Mouse (Mus musculus) pancreas, adult 10 weeks (tissue): ENCODE results near the gene Krt24. TPM values are rescaled to one million over a fixed set of nuclear protein-coding genes. Genes with fewer than 3 reads are reported as not detected.

Source experiments
- polyA plus RNA-seq: library from polyadenylated mRNA; stranded (reverse); fragments of 350-450 nt; fragmentation: Illumina TruSeq; extraction: RNeasy Lipid Tissue Mini Kit (QIAGEN cat#74804); gene quantifications from one replicate; pipeline ENCODE4 v1.2.3, GENCODE M21; 2015; ENCODE audit warnings: low read depth, low replicate concordance; ENCODE audit not compliant: insufficient read depth

The Krt24 gene
- not detected for polyA plus RNA-seq

DNA sequence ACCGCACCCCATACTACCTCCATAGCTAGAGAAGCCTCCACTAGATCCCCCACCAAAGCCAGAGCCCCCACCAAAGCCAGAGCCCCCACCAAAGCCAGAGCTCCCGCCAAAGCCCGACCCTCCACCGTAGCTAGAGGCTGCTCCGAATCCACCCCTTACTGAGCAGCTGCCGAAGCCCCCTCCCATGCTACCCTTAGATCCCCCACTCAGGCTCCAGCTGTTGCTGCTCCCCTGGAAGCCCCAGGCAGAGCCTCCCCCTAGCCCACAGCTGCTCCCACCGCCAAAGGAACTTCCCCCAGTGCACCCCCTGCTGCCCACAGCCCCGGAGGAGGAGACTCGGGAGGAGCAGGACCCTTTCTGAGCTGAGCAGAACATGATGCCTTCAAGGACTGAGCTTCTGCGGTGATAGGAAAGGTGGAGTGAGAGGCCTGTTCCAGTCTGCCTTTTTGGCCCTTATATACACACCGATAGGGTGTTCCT lies at the start of gene Krt24:
Gene Krt24 (minus strand): TSS at position 430 of the 480 bp plus-strand sequence.

DNA sequence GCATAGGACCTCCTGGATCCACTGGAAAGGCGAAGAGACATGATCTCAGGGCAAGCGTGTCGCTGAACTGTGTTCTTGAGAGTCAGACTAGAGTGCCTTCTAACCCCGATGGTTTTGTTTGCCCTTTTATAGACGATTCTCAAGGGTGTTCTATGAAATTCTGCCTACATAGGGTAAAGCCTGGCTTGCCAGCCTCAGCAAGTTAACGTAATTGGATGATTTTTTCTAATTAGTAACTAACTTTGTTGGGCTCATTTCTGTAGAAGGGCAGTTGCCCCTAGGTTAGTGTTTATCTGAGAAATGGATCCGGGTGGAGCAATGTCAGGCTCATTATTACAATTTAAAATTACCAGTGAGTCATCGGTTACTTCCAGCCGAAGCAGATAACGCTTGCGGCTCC lies 37.8 kb upstream of the Krt24 start, which contains the start of gene Krt25:
Gene Krt25 (minus strand): TSS at position 101 of the 400 bp plus-strand sequence.

DNA sequence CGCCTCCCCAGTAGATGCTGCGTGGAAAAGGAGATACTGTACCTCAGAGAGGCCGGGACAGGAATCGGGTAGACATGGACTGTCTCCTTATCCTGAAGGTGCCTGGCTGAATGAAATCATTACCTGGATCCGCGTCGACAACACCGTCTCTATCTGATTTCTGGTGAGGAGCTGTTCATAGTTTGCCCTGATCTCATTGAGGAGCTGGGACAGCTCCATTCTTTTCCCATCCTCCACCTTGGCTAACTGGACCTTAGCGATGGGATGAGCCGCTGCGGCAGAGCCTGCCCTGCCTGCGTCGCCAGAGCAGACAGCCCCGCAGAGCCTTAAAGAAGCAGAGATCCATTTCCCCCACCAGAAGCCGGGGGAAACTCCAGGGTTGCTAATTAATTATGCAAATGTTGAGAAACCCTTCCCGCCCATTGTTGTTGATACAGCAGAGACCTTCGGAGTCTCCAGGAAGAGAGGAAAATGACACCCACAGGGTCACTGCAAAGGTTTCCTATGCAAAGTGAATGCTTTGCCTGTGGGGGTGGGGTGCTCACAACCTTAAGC lies 41.2 kb downstream of the Krt24 start, which contains the start of gene Krt222:
Gene Krt222 (minus strand): TSS at position 266 of the 555 bp plus-strand sequence.

DNA sequence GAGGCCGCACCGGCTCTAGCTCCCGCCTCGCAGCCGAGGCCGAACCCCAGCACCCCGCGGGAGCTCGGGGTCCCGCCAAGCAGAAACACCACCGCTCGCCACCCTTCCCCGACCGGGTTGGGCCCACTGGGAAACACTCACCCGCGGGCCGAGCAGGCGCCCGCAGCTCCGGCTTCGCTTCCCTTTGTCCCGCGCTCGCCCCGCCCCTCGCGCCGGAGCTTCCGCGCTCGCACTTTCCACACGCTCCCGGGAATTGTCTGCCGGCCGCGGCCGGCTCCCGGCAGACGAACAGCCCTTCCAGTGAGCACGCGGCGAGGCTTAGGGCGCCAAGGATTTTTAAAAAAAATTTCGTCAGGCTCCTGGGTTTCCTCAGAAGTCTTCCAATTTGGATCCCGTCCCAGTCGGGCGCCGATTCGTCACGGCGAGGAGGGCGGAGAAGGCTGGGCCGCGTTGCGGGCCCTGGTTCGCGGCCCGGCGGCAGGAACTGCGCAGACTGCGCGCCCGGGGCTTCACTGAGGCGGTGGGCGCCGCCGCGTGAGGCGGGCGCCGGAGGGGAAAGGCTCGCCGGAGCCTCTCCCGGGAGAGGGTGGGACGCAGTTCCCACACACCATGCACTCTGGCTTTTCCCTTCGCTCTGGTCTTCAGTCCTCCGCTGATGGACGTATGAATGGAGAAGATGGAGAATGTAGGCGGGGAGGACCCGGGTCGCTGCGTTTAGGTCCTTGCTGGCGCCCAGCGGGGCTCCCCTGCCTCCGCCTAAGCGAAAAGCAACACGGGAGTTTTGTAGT lies 54.6 kb downstream of the Krt24 start, which contains the start of gene Smarce1:
Gene Smarce1 (minus strand): TSS at position 757 of the 788 bp plus-strand sequence.

Other genes with a start within 250 kb of the Krt24 start
- gene Igfbp4, start 244.0 kb downstream of the Krt24 start, polyA plus RNA-seq, result 81.0 TPM
- gene Tns4, start 196.0 kb downstream of the Krt24 start, polyA plus RNA-seq, result 0.55 TPM
- gene Ccr7, start 130.2 kb downstream of the Krt24 start, polyA plus RNA-seq, result 0.55 TPM
- gene Smarce1, start 54.2 kb downstream of the Krt24 start, polyA plus RNA-seq, result 17.8 TPM
- 0.42 TPM for gene Krt222, start 41.2 kb downstream of the Krt24 start, polyA plus RNA-seq
- not detected for gene Krt25, start 37.7 kb upstream of the Krt24 start, polyA plus RNA-seq
- gene Krt26, start 52.7 kb upstream of the Krt24 start, polyA plus RNA-seq, result not detected
- gene Krt27, start 65.8 kb upstream of the Krt24 start, polyA plus RNA-seq, result not detected
- gene Krt28, start 89.6 kb upstream of the Krt24 start, polyA plus RNA-seq, result not detected
- gene Krt10, start 104.1 kb upstream of the Krt24 start, polyA plus RNA-seq, result 3.7 TPM
- gene Krt12, start 137.0 kb upstream of the Krt24 start, polyA plus RNA-seq, result not detected
- gene Krt20, start 152.9 kb upstream of the Krt24 start, polyA plus RNA-seq, result not detected
- 2.0 TPM for gene Krt23, start 207.9 kb upstream of the Krt24 start, polyA plus RNA-seq
- not detected for gene Krt39, start 236.1 kb upstream of the Krt24 start, polyA plus RNA-seq